Mouse (Mus musculus): ENCODE data around the gene Yipf6.

- TF ChIP-seq CTCF (IDR thresholded peaks at IDR 0.05; ENCODE audit: borderline replicate concordance, extremely low read depth, insufficient read depth, insufficient read length) (no peak), POLR2A (IDR thresholded peaks at IDR 0.05; ENCODE audit: borderline replicate concordance, extremely low read depth, insufficient read depth, insufficient read length, poor library complexity, severe bottlenecking) (no peak)
Observed at GRCm38 (mm10) chrX:98898307-98898706, 37.8 kb upstream of the Yipf6 start.
